Mouse (Mus musculus) kidney, embryonic 16.5 days (tissue): ENCODE measurements at regions not wholly inside any gene's neighbourhood (a gene's known extent, or its start where the extent isn't known, plus 50 kb on each side); places are given as distances from the start of the nearest gene placed in this dataset.

ENCODE experiments used
- ATAC-seq: fragments of 200-750 bp; cut with Nextera tagmentation; 2 replicates; pipeline ENCODE4 v1.8.0; 2017; ENCODE audit warnings: moderate TSS enrichment; ENCODE audit not compliant: low FRiP score, low TSS enrichment
- H3K27ac ChIP-seq: fragments of 300-500 bp; sonication (generic); 2 replicates; pipeline ENCODE4 v1.5.1; 2014; ENCODE audit warnings: low read length
- H3K27me3 ChIP-seq: fragments of 300-500 bp; sonication (generic); 2 replicates; pipeline ENCODE4 v1.6.1; 2014; ENCODE audit warnings: low read length, control low read depth, mixed read lengths; ENCODE audit not compliant: insufficient read depth
- H3K36me3 ChIP-seq: fragments of 300-500 bp; sonication (generic); 2 replicates; pipeline ENCODE4 v1.6.1; 2014; ENCODE audit warnings: low read length, control low read depth, mixed read lengths; ENCODE audit not compliant: insufficient read depth
- H3K4me1 ChIP-seq: fragments of 300-500 bp; sonication (generic); 2 replicates; pipeline ENCODE4 v1.6.1; 2014; ENCODE audit warnings: low read length, control low read depth, mixed read lengths; ENCODE audit not compliant: insufficient read depth
- H3K4me2 ChIP-seq: fragments of 300-500 bp; sonication (generic); replicated peaks from 2 replicates; pipeline ENCODE4 v1.6.1; 2014; ENCODE audit warnings: low read depth, low read length
- H3K4me3 ChIP-seq: fragments of 300-500 bp; sonication (generic); 2 replicates; pipeline ENCODE4 v1.5.1; 2014; ENCODE audit warnings: mild to moderate bottlenecking, low read length
- H3K9ac ChIP-seq: fragments of 300-500 bp; sonication (generic); replicated peaks from 2 replicates; pipeline ENCODE4 v1.6.1; 2014; ENCODE audit warnings: low read length
- H3K9me3 ChIP-seq: fragments of 300-500 bp; sonication (generic); 2 replicates; pipeline ENCODE4 v1.6.1; 2016; ENCODE audit warnings: low read length, control low read depth
- WGBS: fragments of 180-500 bp; shearing (Covaris S2); extraction: QIAGEN DNeasy Blood & Tissue Kit; methylation state at CpG from one replicate; pipeline ENCODE4 v1.1.7; 2014; 5-methylcytosine and 5-hydroxymethylcytosine counted together

- WGBS = 35% methylated on average over 5 of the region's 5 CpGs
- no peaks in the 10 kb centered on the region for H3K36me3 ChIP-seq
- no peak overlapping the region for H3K9ac ChIP-seq
- H3K4me2 ChIP-seq = no peak overlapping the region
- peak overlapping the region; percentile 13; the same call in 1 of the 2 replicates for H3K27ac ChIP-seq
- H3K9me3 ChIP-seq = no peaks in the 10 kb centered on the region
- no peaks in the 10 kb centered on the region for H3K27me3 ChIP-seq
- H3K4me3 ChIP-seq = no peak overlapping the region
- peaks cover 10% of the 10 kb centered on the region; the same call in 1 of the 2 replicates for H3K4me1 ChIP-seq
- ATAC-seq = peak; percentile 79
Measured at GRCm38 (mm10) chr12:29136850-29137268, 385.3 kb downstream of the Eipr1 start.

- 70% methylated on average over 8 of the region's 8 CpGs for WGBS
- Histone ChIP-seq H3K9me3 (no peaks in the 10 kb centered on the region), H3K27me3 (no peaks in the 10 kb centered on the region), H3K9ac (no peak overlapping the region), H3K27ac (peak overlapping the region; percentile 13; the same call in 1 of the 2 replicates), H3K36me3 (no peaks in the 10 kb centered on the region), H3K4me1 (peaks cover 10% of the 10 kb centered on the region; the same call in 1 of the 2 replicates), H3K4me2 (no peak overlapping the region), H3K4me3 (no peak overlapping the region)
- peak; percentile 76 for ATAC-seq
Measured at GRCm38 (mm10) chr12:29137455-29137854, 385.9 kb downstream of the Eipr1 start.

GRCm38 (mm10) chr12:29140576-29140975 lies 387.6 kb upstream of the Myt1l start:
- 51% methylated on average over 3 of the region's 3 CpGs for WGBS
- ATAC-seq = no peak
- no peaks in the 10 kb centered on the region for H3K27me3 ChIP-seq
- no peak overlapping the region for H3K27ac ChIP-seq
- no peaks in the 10 kb centered on the region for H3K9me3 ChIP-seq
- H3K36me3 ChIP-seq = no peaks in the 10 kb centered on the region
- no peak overlapping the region for H3K9ac ChIP-seq
- H3K4me2 ChIP-seq = no peak overlapping the region
- peaks cover 10% of the 10 kb centered on the region; the same call in 1 of the 2 replicates for H3K4me1 ChIP-seq
- H3K4me3 ChIP-seq = no peak overlapping the region

- no peak overlapping the region for H3K27ac ChIP-seq
- no peak for ATAC-seq
- H3K4me2 ChIP-seq = no peak overlapping the region
- no peak overlapping the region for H3K4me3 ChIP-seq
- peaks cover 10% of the 10 kb centered on the region; the same call in 1 of the 2 replicates for H3K4me1 ChIP-seq
- no peak overlapping the region for H3K9ac ChIP-seq
- WGBS = 70% methylated on average over 13 of the region's 13 CpGs
- no peaks in the 10 kb centered on the region for H3K9me3 ChIP-seq
- no peaks in the 10 kb centered on the region for H3K27me3 ChIP-seq
- H3K36me3 ChIP-seq = no peaks in the 10 kb centered on the region
Measured at GRCm38 (mm10) chr12:29141132-29141531, 387.1 kb upstream of the Myt1l start.

- ATAC-seq = no peak
- Histone ChIP-seq H3K9ac (no peak overlapping the region), H3K27me3 (no peaks in the 10 kb centered on the region), H3K9me3 (no peaks in the 10 kb centered on the region), H3K4me3 (no peak overlapping the region), H3K36me3 (no peaks in the 10 kb centered on the region), H3K4me1 (peaks cover 5% of the 10 kb centered on the region; the same call in 1 of the 2 replicates), H3K27ac (no peak overlapping the region), H3K4me2 (no peak overlapping the region)
- WGBS = 89% methylated on average over 8 of the region's 8 CpGs
Measured at GRCm38 (mm10) chr12:29141855-29142254, 386.3 kb upstream of the Myt1l start.

GRCm38 (mm10) chr12:29143297-29143696 lies 384.9 kb upstream of the Myt1l start:
- no peaks in the 10 kb centered on the region for H3K9me3 ChIP-seq
- ATAC-seq = no peak
- H3K4me3 ChIP-seq = no peak overlapping the region
- WGBS = 45% methylated on average over 8 of the region's 8 CpGs
- H3K36me3 ChIP-seq = no peaks in the 10 kb centered on the region
- no peak overlapping the region for H3K27ac ChIP-seq
- no peak overlapping the region for H3K4me2 ChIP-seq
- H3K27me3 ChIP-seq = no peaks in the 10 kb centered on the region
- no peak overlapping the region for H3K9ac ChIP-seq
- no peaks in the 10 kb centered on the region for H3K4me1 ChIP-seq

GRCm38 (mm10) chr12:29160920-29161319 lies 367.3 kb upstream of the Myt1l start:
- H3K4me1 ChIP-seq = no peaks in the 10 kb centered on the region
- H3K4me3 ChIP-seq = no peak overlapping the region
- H3K36me3 ChIP-seq = no peaks in the 10 kb centered on the region
- no peak overlapping the region for H3K4me2 ChIP-seq
- no peak for ATAC-seq
- no peak overlapping the region for H3K9ac ChIP-seq
- no peaks in the 10 kb centered on the region for H3K27me3 ChIP-seq
- H3K9me3 ChIP-seq = no peaks in the 10 kb centered on the region
- H3K27ac ChIP-seq = no peak overlapping the region
- 81% methylated on average over 1 of the region's 1 CpGs for WGBS

- H3K27ac ChIP-seq = no peak overlapping the region
- H3K4me2 ChIP-seq = no peak overlapping the region
- H3K4me3 ChIP-seq = no peak overlapping the region
- WGBS = 32% methylated on average over 2 of the region's 2 CpGs
- H3K9ac ChIP-seq = no peak overlapping the region
- no peaks in the 10 kb centered on the region for H3K9me3 ChIP-seq
- no peaks in the 10 kb centered on the region for H3K4me1 ChIP-seq
- no peaks in the 10 kb centered on the region for H3K27me3 ChIP-seq
- H3K36me3 ChIP-seq = no peaks in the 10 kb centered on the region
- ATAC-seq = no peak
Measured at GRCm38 (mm10) chr12:29161546-29161945, 366.6 kb upstream of the Myt1l start.

- Histone ChIP-seq H3K27ac (no peak overlapping the region), H3K36me3 (no peaks in the 10 kb centered on the region), H3K9me3 (no peaks in the 10 kb centered on the region), H3K4me2 (no peak overlapping the region), H3K4me1 (no peaks in the 10 kb centered on the region), H3K27me3 (no peaks in the 10 kb centered on the region), H3K9ac (no peak overlapping the region), H3K4me3 (no peak overlapping the region)
- no peak for ATAC-seq
- 81% methylated on average over 2 of the region's 2 CpGs for WGBS
Measured at GRCm38 (mm10) chr12:29164701-29165100, 363.5 kb upstream of the Myt1l start.

- no peak overlapping the region for H3K27ac ChIP-seq
- no peak overlapping the region for H3K4me3 ChIP-seq
- H3K36me3 ChIP-seq = no peaks in the 10 kb centered on the region
- H3K4me2 ChIP-seq = no peak overlapping the region
- H3K9me3 ChIP-seq = no peaks in the 10 kb centered on the region
- H3K9ac ChIP-seq = no peak overlapping the region
- no peaks in the 10 kb centered on the region for H3K27me3 ChIP-seq
- H3K4me1 ChIP-seq = no peaks in the 10 kb centered on the region
- no peak for ATAC-seq
- 49% methylated on average over 2 of the region's 2 CpGs for WGBS
Measured at GRCm38 (mm10) chr12:29166316-29166715, 361.9 kb upstream of the Myt1l start.
